Mouse (Mus musculus): ENCODE measurements around the gene Ccnd3.

The Ccnd3 gene

GRCm38 (mm10) chr17:47504941-47505346, at the start of gene Ccnd3:
TSS of gene Ccnd3 (plus strand) at chr17:47505051.
- peak; percentile 59 for DNase-seq (ENCODE audit: extremely low spot score)

- DNase-seq (ENCODE audit: extremely low spot score) = no peak
Measured at GRCm38 (mm10) chr17:47458310-47458709, 46.5 kb upstream of the Ccnd3 start.

DNA sequence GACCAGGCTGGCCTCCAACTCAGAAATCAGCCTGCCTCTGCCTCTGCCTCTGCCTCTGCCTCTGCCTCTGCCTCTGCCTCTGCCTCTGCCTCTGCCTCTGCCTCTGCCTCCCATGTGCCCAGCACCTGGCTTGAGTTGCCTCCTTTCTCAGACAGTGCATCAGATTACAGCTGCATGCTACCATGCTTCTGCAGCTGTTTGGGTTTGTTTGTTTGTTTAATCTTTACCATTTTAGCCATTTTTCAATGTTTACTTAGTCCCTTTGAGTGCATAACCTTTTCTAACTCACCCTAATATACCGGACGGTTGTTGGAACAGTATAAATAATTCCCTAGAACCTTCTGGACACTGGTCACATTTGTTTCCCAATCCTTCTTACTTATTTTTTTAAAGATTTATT, 45.9 kb upstream of the Ccnd3 start:
- DNase-seq (ENCODE audit: extremely low spot score) = no peak

DNA sequence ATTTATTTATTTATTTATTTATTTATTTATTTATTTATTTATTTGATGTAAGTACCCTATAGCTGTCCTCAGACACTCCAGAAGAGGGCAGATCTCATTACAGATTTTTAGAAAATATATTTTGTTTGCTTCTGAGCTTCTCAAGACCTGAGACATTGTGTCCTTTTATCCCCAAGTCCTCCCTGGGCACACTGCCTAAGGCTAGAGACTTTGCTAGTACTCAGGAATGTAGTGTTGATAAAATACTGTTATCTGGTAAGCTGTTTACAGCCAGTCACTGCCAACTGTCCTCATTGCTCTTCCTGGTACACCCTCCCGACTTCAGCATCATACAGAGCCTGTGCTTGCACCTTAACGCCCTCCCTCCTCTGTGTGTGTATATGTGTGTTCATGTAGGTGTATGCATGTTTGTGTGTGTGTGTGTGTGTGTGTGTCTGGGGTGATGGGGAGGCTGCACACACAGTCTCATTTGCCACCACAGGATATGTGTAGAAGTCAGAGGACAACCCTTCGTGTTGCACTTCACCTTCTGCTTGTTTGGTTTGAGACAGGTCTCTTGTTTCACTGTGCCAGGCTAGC, 45.4 kb upstream of the Ccnd3 start:
- no peak for DNase-seq (ENCODE audit: extremely low spot score)

DNA sequence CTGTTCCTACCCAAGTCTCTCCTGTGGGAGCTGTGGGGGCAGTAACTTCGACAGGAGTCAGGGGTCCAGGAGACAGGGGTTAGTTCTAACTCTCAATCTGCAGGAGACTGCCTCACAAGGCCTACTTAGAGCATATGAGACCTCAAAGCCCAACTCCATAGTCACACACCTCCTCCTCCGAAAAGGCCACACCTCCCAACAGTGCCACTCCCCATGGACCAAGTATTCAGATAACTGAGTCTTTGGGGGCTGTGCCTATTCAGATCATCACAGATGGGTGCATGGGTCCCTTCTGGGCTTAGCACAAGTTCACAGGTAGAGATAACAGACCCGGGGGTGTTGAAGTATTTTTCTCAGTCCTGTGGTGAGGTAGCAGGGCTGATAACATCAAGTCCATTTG, 43.2 kb upstream of the Ccnd3 start:
- no peak for DNase-seq (ENCODE audit: extremely low spot score)

DNA sequence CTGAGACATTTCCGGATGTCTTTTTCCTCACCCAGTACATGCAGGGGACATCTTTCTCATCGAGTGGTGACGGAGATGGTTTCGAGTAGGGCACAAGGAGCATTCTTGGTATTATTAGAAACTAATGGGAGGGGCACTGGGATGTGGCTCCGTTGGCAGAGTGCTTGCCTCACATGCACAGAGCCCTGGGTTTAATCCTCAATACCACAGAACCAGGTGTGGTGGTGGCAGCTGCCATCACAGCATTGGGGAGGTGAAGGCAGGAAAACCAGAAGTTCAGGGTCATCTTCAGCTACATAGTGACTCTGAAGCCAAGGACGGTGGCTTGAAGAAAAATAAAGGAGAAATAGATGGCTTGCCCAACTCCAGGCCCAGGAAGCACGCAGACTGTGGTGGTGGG, 42.6 kb upstream of the Ccnd3 start:
- DNase-seq (ENCODE audit: extremely low spot score) = no peak

GRCm38 (mm10) chr17:47462728-47463388, 42.0 kb upstream of the Ccnd3 start:
- no peak for DNase-seq (ENCODE audit: extremely low spot score)

- no peak for DNase-seq (ENCODE audit: extremely low spot score)
Measured at GRCm38 (mm10) chr17:47464248-47464965, 40.4 kb upstream of the Ccnd3 start.

DNA sequence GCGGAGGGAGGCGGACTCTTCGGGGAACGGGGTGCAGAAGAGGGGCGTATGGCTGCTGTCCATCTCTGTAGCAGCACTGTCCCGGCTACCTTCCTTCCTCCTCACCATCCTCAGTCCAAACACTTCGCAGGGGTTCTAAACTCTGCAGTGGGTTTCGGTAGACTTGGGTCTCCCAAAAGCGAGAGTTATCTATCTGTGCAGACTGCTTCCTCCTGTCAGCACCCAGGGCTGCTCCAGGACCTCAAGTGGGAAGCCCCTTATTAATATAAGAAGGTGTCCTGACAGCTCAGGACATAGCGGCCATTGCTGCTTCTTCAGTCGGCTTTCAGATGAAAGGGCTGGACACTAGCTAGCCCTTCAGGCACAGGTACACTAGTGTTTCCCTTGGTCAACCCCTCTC, 39.8 kb upstream of the Ccnd3 start:
- DNase-seq (ENCODE audit: extremely low spot score) = no peak

- no peak for DNase-seq (ENCODE audit: extremely low spot score)
Measured at GRCm38 (mm10) chr17:47466284-47466683, 38.6 kb upstream of the Ccnd3 start.

- DNase-seq (ENCODE audit: extremely low spot score) = no peak
Measured at GRCm38 (mm10) chr17:47467659-47468058, 37.2 kb upstream of the Ccnd3 start.

DNA sequence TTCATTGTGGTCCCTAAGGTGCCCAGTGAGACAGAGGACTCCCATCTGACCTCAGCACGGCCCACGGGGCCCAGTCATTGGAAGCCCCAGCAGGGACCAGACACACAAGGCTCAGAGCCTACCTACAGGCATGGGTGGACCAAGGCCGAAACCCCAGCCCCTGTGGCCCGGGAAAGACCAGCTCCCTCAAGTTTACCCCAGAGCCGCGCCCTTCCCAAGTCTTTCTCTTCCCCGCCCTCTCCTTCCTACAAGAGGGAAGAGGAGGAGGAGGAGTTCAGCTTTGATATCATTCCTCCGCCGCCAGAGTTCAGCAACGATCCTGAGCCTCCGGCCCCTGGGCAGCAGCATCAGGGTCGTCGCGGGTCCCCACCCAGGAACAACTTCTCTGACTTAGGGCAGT, 36.8 kb upstream of the Ccnd3 start:
- no peak for DNase-seq (ENCODE audit: extremely low spot score)

GRCm38 (mm10) chr17:47468466-47468865, 36.4 kb upstream of the Ccnd3 start:
- DNase-seq (ENCODE audit: extremely low spot score) = no peak

DNA sequence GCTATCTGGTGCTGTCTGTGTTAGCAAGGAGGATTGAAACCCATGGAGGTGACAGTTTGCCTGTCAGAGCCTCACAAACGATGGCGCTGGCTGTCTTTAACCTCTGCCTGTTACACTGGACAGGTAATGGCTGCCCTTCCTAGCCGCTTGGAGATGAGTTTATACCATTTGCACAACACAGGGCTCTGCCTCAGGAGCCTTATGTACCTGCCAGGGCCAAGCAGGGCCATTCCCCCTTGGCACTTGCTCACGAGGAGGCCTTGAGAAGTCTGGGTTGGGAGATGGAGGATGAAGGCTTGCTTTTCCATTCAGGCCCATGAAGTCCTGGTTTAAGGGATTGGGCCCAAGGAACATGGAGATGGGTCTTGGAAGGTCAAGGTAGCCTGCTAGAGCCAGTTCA, 35.2 kb upstream of the Ccnd3 start:
- DNase-seq (ENCODE audit: extremely low spot score) = no peak

DNA sequence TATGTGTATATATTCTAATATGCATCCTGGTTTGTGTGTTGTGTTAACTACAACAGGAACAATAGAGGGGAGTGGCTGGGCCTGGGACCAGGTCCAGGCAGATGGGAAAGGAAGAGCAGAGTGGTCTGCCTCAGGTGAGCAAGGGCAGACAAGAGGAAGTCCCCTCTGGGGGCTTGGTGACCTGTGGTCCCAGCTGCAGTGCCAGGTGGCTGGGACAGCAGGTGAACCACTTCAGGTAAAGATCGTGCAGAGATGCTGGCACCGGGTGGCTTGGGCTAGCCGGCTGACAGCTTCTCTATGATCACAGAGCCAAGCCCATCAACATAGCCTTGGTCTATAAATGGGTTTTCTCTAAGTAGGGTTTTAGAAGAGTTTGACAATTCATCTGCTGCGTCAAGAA, 34.7 kb upstream of the Ccnd3 start:
- no peak for DNase-seq (ENCODE audit: extremely low spot score)

GRCm38 (mm10) chr17:47470686-47471085, 34.2 kb upstream of the Ccnd3 start:
- DNase-seq (ENCODE audit: extremely low spot score) = no peak

GRCm38 (mm10) chr17:47472435-47473350, 32.2 kb upstream of the Ccnd3 start:
- no peak for DNase-seq (ENCODE audit: extremely low spot score)

GRCm38 (mm10) chr17:47473434-47473974, 31.3 kb upstream of the Ccnd3 start:
- no peak for DNase-seq (ENCODE audit: extremely low spot score)

GRCm38 (mm10) chr17:47474250-47474649, 30.6 kb upstream of the Ccnd3 start:
- no peak for DNase-seq (ENCODE audit: extremely low spot score)

DNA sequence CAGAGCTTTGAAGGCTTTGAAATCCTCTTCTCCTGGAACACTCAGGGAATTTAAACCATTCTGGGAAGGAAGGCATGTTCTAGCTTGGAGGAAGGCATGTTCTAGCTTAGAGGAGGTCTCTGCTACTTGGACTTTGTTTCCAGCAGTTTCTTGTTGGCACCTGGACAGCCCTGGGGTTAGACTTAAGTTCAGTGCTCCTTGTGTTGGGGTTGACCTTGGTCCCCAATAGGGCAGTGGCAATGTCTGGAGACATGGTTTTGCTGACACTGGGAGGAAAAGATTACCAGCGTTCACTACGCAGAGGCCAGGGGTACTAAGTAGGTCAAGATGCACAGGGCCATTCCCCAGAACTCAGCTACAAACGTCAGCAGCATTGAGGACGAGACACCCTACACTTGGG, 29.7 kb upstream of the Ccnd3 start:
- DNase-seq (ENCODE audit: extremely low spot score) = no peak

GRCm38 (mm10) chr17:47475714-47476113, 29.1 kb upstream of the Ccnd3 start:
- DNase-seq (ENCODE audit: extremely low spot score) = no peak

GRCm38 (mm10) chr17:47479887-47480286, 25.0 kb upstream of the Ccnd3 start:
- DNase-seq (ENCODE audit: extremely low spot score) = no peak

Measured in embryo, embryonic 9.5 days (tissue).